Comparison of ENCODE assay signal across 10 mouse cellular contexts in the genomic region with DNA sequence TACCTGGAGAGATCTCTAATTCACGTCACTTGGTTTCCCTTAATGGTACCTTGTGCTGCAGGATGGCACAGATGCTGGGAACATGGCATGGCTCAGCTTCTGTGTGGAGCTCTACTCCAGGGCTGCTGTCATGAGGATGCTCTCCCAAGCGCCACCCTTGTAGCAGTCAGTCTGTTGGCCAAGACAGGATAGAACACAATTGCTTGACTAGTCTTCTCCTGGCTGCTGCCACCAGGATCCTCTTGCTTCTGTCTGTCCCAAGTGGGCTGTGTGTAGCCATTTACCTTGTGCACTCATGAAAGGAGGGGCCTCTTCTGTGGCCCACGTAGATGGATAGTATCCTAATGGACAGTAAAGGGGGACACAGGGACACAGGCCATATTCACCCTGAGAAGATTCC.
"Had no signal": no experiment of that assay in that cellular context is flagged by ENCODE, and none has a peak within 500 bp of the region (broad histone marks: within the 10 kb centered on the region; RNA-seq: fewer than 3 reads in every experiment).

No protein-coding gene starts in this region.

- H3K4me3 ChIP-seq: left cerebral cortex, adult 2 months; liver, embryonic 15.5 days; myocyte had no signal

- H3K27ac ChIP-seq: left cerebral cortex, adult 2 months; liver, embryonic 15.5 days; macrophage had no signal

- H3K9me3 ChIP-seq: liver, embryonic 15.5 days had no signal

- H3K36me3 ChIP-seq: liver, embryonic 15.5 days had no signal

- H3K27me3 ChIP-seq: liver, embryonic 15.5 days had no signal

- H3K4me2 ChIP-seq: liver, embryonic 15.5 days had no signal

- ATAC-seq: inflammation-experienced regulatory T-cells, adult 6 months; midbrain, embryonic 16.5 days had no signal

- H3K4me1 ChIP-seq: liver, embryonic 15.5 days had no signal

- H3K9ac ChIP-seq: liver, embryonic 15.5 days had no signal

- DNase-seq: layer of hippocampus, postnatal 36 days; lung, adult 18-20 months; thymus, adult 18-20 months; thymus, postnatal 36 days had no signal
